Mouse (Mus musculus): Measurements from ENCODE around the gene Slc25a48.

Gene Slc25a48

GRCm38 (mm10) chr13:56449239-56450030 lies 11.3 kb downstream of the Slc25a48 start:
- peak; percentile 81 for DNase-seq

DNA sequence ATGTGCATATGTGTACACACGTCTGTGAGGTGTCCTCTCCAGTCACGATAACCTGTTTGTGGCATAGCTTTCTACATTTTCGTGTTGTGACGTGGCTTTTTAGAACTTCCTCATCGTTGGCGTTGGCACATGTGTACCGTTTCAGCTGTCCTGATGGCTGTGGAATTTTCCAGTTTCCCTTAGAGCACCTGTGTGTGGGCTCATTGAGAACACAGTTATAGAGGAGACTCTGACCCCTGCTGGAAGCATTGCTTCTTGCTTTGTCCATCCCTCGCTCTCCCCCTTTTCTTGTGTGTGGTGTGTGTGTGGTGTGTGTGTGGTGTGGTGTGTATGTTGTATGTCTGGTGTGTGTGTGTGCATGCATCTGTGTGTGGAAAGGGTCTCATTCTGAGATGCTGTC lies 11.9 kb downstream of the Slc25a48 start:
- no peak for DNase-seq

- DNase-seq, result no peak
These were observed 19.8 kb downstream of the Slc25a48 start for GRCm38 (mm10) chr13:56458001-56458400.

DNA sequence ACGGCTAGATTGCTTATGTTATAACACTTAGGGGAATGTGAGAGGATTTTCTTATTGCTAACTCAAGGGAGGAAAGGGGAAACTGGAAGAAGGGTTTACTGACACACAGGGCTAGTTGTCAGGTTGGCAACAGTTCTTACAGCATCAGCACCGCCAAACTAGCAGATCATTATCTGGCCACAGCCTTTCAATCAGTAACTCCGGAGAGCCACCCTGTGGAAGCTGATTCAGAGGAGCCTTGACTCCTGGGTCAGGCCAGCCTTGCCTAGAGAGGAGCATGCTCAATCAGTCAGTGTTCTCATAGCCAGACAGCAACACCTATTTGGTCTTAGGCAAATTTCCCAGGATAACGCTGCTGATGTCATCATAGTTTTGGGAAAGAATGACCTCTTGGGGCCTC lies 23.3 kb downstream of the Slc25a48 start:
- no peak for DNase-seq

GRCm38 (mm10) chr13:56462791-56463190 lies 24.6 kb downstream of the Slc25a48 start:
- DNase-seq, result no peak

DNA sequence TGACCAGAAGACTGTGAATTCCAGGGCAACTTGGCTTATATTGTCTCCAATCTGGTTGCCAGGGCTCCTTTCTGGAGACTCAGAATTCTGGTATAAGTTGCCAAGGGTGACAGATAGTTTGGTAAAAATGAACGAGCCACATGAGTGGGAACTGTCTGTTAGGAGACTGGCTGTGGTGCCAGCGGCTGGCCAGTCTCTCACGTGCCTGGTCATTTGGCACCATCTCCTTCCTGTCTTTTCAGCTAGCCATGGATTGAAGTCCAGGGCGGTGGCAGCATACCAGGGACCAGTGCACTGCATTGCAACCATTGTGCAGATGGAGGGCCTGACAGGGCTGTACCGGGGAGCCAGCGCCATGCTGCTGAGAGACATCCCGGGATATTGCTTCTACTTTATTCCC lies 25.1 kb downstream of the Slc25a48 start:
- no peak for DNase-seq

DNA sequence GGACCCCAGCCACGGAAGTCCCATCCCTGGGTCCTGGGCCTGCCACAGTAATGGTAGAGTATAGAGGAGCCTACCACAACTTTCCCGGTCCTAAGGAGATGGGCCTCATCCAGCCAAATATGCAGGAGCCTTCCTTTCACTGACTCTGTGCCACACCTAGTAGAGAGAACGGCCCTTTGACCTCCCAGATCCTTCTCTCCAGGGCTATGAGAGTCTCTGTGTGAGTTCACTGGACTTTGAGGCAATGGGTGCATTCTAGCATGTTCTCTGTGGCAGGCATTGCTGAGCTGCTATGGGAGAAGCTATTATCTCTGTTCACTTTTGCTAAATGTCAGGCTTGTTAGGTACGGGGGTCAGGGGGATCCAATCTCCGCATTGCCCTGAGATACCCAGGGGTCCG lies 25.6 kb downstream of the Slc25a48 start:
- DNase-seq, result no peak

- no peak for DNase-seq
These were observed 29.6 kb downstream of the Slc25a48 start for GRCm38 (mm10) chr13:56467786-56468185.

- no peak for DNase-seq
These were observed 30.4 kb downstream of the Slc25a48 start for GRCm38 (mm10) chr13:56468536-56468935.

- no peak for DNase-seq
These were observed 33.1 kb downstream of the Slc25a48 start for GRCm38 (mm10) chr13:56471211-56471610.

- DNase-seq, result no peak
These were observed 33.8 kb downstream of the Slc25a48 start for GRCm38 (mm10) chr13:56471951-56472350.

DNA sequence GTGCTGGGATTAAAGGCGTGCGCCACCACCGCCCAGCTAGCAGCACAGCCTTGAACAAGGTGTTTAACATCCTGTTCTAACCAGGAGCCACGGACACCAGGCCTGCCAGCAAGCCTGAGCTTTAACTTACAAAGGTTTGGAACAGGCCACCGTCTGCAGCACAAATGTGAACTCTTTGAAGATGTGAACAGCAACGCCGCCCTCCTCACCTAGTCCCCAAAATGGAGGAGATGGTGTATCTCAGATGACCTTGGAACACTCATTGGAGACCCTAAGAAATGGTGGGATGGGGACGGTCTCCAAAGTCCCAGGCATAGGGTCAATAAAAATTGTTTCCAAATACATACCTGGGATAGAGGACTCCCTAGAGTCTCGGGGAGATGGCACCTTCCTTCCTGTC lies 34.5 kb downstream of the Slc25a48 start:
- DNase-seq, result no peak

DNA sequence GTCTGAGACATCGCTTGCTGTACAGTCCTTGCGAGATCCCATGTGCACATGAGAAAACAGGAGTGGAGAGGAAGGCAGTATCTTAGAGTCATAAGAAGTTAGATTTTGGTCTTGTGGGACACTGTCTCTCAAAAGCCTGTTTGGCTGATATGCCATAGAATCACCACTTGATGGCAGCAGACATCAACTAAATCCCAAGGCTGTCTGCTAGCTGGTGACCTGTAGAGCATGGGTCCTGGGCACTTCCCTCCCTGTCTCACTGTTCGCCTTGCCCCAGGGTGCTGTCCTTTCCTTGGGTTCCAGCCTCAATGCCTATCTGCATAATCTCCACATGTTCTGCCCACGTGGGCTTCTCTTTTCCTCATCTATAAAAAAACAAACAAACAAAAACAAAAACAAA lies 37.2 kb downstream of the Slc25a48 start:
- peak; percentile 75 for DNase-seq

DNA sequence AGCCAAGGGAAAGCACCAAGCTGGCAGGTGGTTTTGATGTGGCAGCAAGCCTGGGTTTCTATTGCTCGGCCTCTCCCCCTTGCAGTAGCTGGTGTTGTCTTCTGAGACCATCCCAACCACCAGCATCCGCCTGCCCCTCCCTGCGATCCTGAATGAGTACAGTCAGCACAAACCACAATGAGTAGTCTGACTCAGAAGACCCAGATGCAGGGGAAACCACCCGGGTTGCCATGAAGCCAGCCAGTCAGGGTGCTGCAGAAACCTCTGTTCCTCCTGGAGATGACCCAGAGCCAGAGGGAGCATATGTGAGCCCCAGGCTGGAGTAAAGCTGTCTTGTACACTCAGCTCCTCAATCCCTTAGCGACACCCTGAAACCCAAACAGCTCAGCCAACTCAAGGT lies 38.6 kb downstream of the Slc25a48 start:
- no peak for DNase-seq

GRCm38 (mm10) chr13:56477271-56477670 lies 39.1 kb downstream of the Slc25a48 start:
- peak; percentile 30 for DNase-seq

DNA sequence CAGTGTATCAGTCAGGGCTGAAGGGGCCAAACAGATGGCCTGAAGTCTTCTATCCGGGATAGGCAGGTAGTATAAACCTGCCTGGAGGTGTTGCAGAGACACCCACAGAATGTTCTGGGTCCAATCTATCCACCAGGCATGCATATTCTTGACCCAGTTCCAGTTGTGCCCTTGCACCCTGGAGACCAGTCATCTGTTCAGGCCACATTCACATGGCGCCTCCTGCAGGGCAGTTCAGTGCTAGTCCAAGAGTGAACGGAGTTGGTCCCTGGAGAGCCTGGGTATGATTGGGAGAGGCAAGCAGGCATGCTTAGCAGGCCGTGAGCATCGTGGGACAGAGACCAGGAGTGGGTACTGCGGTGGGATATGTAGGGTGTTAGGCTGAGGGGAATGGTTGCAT lies 39.9 kb downstream of the Slc25a48 start:
- DNase-seq, result peak; percentile 17

DNA sequence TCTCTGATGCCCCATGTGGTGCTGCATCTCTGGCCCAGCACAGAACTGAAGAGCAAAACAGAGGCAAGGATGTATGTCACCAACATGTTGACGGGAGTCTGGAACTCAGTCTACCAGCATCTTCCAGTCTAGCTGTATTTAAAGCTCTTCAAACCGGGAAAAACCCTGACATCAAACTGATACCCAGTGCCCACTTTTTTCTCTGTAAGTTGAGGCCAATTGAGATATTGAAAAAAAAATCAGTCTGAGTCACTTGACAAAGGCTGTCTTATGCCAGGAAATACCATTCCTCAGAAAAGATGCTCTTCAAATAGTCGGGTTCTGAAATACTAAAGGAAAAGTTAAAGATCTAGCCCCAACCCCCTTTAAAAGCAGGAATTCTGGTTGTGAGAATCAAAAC lies 44.0 kb downstream of the Slc25a48 start, which contains the start of gene Il9:
Gene Il9, minus strand, starts transcription at position 101 of the 400 bp plus-strand sequence.
- no peak for DNase-seq

DNA sequence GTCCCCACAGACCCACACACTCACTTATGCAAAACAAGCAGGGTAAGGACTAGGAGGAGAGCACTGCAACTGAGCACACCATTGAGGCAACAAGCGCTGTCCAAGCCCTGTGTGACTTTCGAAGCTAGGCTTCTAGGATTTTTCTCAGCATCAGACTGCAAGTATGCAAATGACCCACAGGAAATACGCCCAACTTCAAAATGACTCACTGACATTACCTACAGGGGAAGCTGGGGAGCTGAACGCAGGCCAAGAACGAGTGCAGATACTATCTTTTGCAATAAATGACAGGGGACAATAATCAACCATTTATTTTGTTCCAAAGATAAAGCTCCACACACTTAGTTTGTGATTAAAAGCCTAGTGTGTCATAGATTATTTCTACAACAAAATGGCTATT lies 49.9 kb downstream of the Slc25a48 start:
- no peak for DNase-seq

- no peak for DNase-seq
These were observed 56.3 kb downstream of the Slc25a48 start for GRCm38 (mm10) chr13:56494440-56494839.

GRCm38 (mm10) chr13:56500132-56500531 lies 62.0 kb downstream of the Slc25a48 start:
- DNase-seq, result peak; percentile 32

GRCm38 (mm10) chr13:56500636-56501035 lies 62.5 kb downstream of the Slc25a48 start:
- no peak for DNase-seq

GRCm38 (mm10) chr13:56501866-56502420 lies 63.8 kb downstream of the Slc25a48 start:
- DNase-seq, result no peak

- no peak for DNase-seq
These were observed 68.8 kb downstream of the Slc25a48 start for GRCm38 (mm10) chr13:56506871-56507496.

DNA sequence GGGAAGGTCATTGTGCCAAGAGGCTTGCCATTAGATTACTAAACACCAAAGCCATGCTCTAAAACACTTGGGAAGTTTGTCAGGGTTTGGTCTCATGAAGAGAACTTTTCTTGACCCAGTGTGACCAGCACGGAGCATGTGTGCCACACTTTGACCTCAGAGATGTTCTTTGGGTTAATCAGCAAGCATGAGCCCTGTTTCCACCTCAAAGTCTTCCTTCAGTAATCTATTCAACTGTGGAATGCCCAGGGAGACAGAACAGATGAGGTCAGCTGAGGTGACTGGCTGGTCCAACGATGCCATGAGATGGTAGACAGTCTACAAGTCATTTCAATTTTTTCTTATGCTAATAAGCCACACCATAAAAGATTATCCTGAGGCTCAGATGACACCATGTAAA lies 71.6 kb downstream of the Slc25a48 start:
- DNase-seq, result no peak

All from retina, postnatal 1 day (tissue).